Mouse (Mus musculus) inflammation-experienced regulatory T-cells, adult 6 months (primary cell): ENCODE measurements around the gene Ibsp. TPM values are rescaled to one million over a fixed set of nuclear protein-coding genes. Genes with fewer than 3 reads are reported as not detected.

Experiments used
- ATAC-seq: one replicate; pipeline ENCODE4 v1.8.0; 2017
- polyA plus RNA-seq, 3 experiments: library from polyadenylated mRNA; unstranded; fragments of 100-300 nt; shearing (Covaris generic); gene quantifications; one replicate each; pipeline ENCODE4 v1.2.1; 2017

The Ibsp gene
- polyA plus RNA-seq, 3 experiments from 2014 or later = not detected

DNA sequence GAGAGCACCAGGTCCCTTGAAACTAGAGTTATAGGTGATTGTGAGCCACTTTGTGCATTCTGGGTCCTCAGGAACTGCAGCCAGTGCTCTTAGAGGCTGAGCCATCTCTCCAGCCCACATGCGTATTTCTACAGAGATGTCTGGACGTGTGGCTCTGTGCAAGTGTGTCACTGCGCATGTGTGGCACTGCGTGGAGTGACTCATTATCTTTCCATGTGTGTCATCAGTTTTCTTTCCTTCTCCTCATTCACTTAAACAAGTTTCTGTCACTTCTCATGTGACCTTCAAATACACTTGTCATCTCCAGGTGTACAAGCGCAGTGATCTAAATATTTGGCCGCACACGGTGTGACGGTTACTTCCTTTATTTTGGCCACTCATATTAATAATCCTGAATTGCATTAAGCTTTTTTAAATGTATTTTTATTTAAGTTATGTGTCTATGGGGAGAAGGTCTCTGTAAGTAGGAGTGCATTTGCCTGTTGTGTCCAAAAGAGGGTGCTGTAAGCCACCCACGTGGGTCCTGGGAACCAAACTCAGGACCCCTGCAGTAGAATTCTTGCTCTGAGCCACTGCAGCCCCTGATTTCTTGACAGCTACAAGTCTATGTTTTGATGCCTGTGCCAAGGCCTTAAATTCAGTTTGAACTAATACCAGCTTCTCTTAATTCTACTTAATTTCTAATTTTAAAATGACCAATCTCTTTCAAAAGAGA is 45.7 kb downstream of the Ibsp start:
- ATAC-seq = no peak

DNA sequence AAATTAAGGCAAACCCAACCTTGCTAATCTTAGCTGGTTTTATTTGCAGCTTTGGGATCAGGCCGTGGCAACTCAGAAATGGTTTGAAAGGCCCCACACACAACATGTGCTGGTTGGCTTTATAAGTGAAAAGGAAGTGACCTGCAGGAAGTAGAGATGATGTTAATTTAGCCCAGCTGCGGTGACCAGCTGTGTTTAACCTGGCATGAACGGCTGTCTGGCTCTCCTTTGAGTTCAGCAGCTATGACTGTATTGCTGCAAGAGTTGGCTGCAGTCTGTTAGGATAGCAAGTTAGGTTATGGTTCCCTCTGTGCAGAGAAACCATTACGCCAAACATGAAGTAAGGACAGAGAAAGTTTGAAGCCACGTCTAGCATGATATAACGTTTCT is 46.3 kb downstream of the Ibsp start:
- no peak for ATAC-seq

GRCm38 (mm10) chr5:104351041-104351440 is 52.1 kb downstream of the Ibsp start:
- no peak for ATAC-seq

GRCm38 (mm10) chr5:104351874-104352273 is 52.9 kb downstream of the Ibsp start:
- ATAC-seq = no peak

GRCm38 (mm10) chr5:104357575-104357974 is 58.6 kb downstream of the Ibsp start:
- ATAC-seq = no peak

DNA sequence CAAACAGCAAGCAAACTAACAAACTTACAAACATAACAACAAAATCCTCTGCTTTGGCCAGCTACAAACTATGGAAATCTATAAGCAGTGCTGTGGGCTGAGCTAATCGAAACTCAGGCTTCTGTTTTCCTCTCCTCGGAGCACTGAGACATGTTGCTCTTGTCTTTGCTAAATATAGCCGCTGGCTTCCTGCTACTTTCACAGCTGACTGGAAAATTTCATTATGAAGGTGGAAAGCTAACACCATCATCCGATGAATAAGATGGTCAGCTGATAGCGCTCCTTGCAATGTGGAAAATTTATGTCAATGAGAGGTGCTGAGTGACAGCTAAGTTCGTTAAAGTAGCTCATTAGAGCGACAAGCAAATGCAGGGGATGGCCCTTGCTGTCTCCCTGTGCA is 59.6 kb downstream of the Ibsp start:
- ATAC-seq = no peak

GRCm38 (mm10) chr5:104359257-104359656 is 60.3 kb downstream of the Ibsp start:
- ATAC-seq = no peak

Other genes with a start within 250 kb of the Ibsp start
- not detected for gene Gm17660, start 221.6 kb upstream of the Ibsp start, polyA plus RNA-seq
- gene Sparcl1, start 185.4 kb upstream of the Ibsp start, polyA plus RNA-seq = not detected
- gene Dspp, start 128.5 kb upstream of the Ibsp start, polyA plus RNA-seq = not detected
- not detected for gene Dmp1, start 96.6 kb upstream of the Ibsp start, polyA plus RNA-seq
- not detected for gene Mepe, start 26.2 kb downstream of the Ibsp start, polyA plus RNA-seq
- gene Spp1, start 135.9 kb downstream of the Ibsp start, polyA plus RNA-seq = 1 to 10 TPM; 1.7 to 8.4 (median 2.4) TPM
- under 1 TPM in 1 of 3 experiments, not detected in 2; 0.18 TPM for gene Pkd2, start 160.3 kb downstream of the Ibsp start, polyA plus RNA-seq
- 1 to 10 TPM; 2.1 to 3.7 (median 2.9) TPM for gene BC005561, start 209.2 kb downstream of the Ibsp start, polyA plus RNA-seq